Mouse (Mus musculus) stomach, embryonic 16.5 days (tissue): ENCODE measurements around the gene Gmcl1. TPM values are rescaled to one million over a fixed set of nuclear protein-coding genes. Genes with fewer than 3 reads are reported as not detected.

ENCODE experiments used
- ATAC-seq: fragments of 200-750 bp; cut with Nextera tagmentation; 2 replicates; pipeline ENCODE4 v1.8.0; 2017; ENCODE audit warnings: moderate number of reproducible peaks, moderate TSS enrichment; ENCODE audit not compliant: insufficient read depth, low FRiP score
- H3K27ac ChIP-seq: fragments of 300-500 bp; sonication (generic); 2 replicates; pipeline ENCODE4 v1.5.1; 2014; ENCODE audit warnings: low read length
- H3K27me3 ChIP-seq: fragments of 300-500 bp; sonication (generic); 2 replicates; pipeline ENCODE4 v1.6.1; 2014; ENCODE audit warnings: low read length, control low read depth, mixed read lengths; ENCODE audit not compliant: control insufficient read depth, insufficient read depth
- H3K36me3 ChIP-seq: fragments of 300-500 bp; sonication (generic); 2 replicates; pipeline ENCODE4 v1.6.1; 2014; ENCODE audit warnings: low read length; ENCODE audit not compliant: control insufficient read depth, insufficient read depth
- H3K4me1 ChIP-seq: fragments of 300-500 bp; sonication (generic); 2 replicates; pipeline ENCODE4 v1.6.1; 2014; ENCODE audit warnings: low read length, control low read depth, mixed read lengths; ENCODE audit not compliant: control insufficient read depth, insufficient read depth
- H3K4me2 ChIP-seq: fragments of 300-500 bp; sonication (generic); 2 replicates; pipeline ENCODE4 v1.6.1; 2014; ENCODE audit warnings: low read depth, low read length, mixed read lengths
- H3K4me3 ChIP-seq: fragments of 300-500 bp; sonication (generic); replicated peaks from 2 replicates; pipeline ENCODE4 v1.5.1; 2014; ENCODE audit warnings: mild to moderate bottlenecking, low read length
- H3K9ac ChIP-seq: fragments of 300-500 bp; sonication (generic); 2 replicates; pipeline ENCODE4 v1.6.1; 2014; ENCODE audit warnings: low read length
- H3K9me3 ChIP-seq: fragments of 300-500 bp; sonication (generic); replicated peaks from 2 replicates; pipeline ENCODE4 v1.6.1; 2016; ENCODE audit warnings: low read length, control low read depth; ENCODE audit not compliant: control insufficient read depth
- WGBS: fragments of 180-500 bp; shearing (Covaris S2); extraction: QIAGEN DNeasy Blood & Tissue Kit; methylation state at CpG from one replicate; pipeline ENCODE4 v1.1.7; 2014; 5-methylcytosine and 5-hydroxymethylcytosine counted together
- polyA plus RNA-seq: library from polyadenylated mRNA; unstranded; fragments of >200 nt; fragmentation: Nextera tagmentation; extraction: Ambion mirVana; gene quantifications from 2 replicates; pipeline ENCODE4 v1.2.1, GENCODE M21; 2015

The Gmcl1 gene
- polyA plus RNA-seq, 1 experiment from 2014 or later: 20.4 TPM

GRCm38 (mm10) chr6:86670873-86671272 is 62.3 kb downstream of the Gmcl1 start:
- 0 out of 2 replicates have a peak, but pooled peaks cover 4% of the 10 kb centered on the region for H3K36me3 ChIP-seq
- no peaks in the 10 kb centered on the region for H3K9me3 ChIP-seq
- 17% methylated on average over 2 of the region's 2 CpGs for WGBS

GRCm38 (mm10) chr6:86669240-86669727 is 63.9 kb downstream of the Gmcl1 start:
- Histone ChIP-seq H3K27ac (peak overlapping the region; percentile 84), H3K4me1 (peaks cover 20% of the 10 kb centered on the region), H3K4me3 (peak overlapping the region; percentile 91), H3K9me3 (no peaks in the 10 kb centered on the region), H3K9ac (peak overlapping the region; percentile 80), H3K4me2 (peak overlapping the region; percentile 91), H3K27me3 (no peaks in the 10 kb centered on the region), H3K36me3 (0 out of 2 replicates have a peak, but pooled peaks cover 4% of the 10 kb centered on the region)
- ATAC-seq: peak; percentile 100
- WGBS: under 1% methylated on average over 34 of the region's 37 CpGs

More at GRCm38 (mm10) chr6:86670873-86671272, 62.3 kb downstream of the Gmcl1 start:
- H3K4me1 ChIP-seq: peaks cover 20% of the 10 kb centered on the region
- H3K9ac ChIP-seq: no peak overlapping the region
- H3K27me3 ChIP-seq: no peaks in the 10 kb centered on the region
- no peak overlapping the region for H3K4me2 ChIP-seq
- H3K27ac ChIP-seq: peak overlapping the region; percentile 56; the same call in 1 of the 2 replicates
- H3K4me3 ChIP-seq: no peak overlapping the region
- ATAC-seq: no peak

- WGBS: under 1% methylated on average over 58 of the region's 76 CpGs
- 0 out of 2 replicates have a peak, but pooled peaks have one; percentile 0 for ATAC-seq
Measured at GRCm38 (mm10) chr6:86668580-86669239, 64.5 kb downstream of the Gmcl1 start, which contains the start of gene Mxd1. Gene Mxd1, minus strand, starts transcription at chr6:86669161.

GRCm38 (mm10) chr6:86667061-86667460 is 66.1 kb downstream of the Gmcl1 start:
- Histone ChIP-seq H3K27ac (no peak overlapping the region), H3K27me3 (no peaks in the 10 kb centered on the region), H3K36me3 (0 out of 2 replicates have a peak, but pooled peaks cover 3% of the 10 kb centered on the region), H3K4me1 (peaks cover 20% of the 10 kb centered on the region), H3K4me2 (peak overlapping the region; percentile 92; the same call in 1 of the 2 replicates), H3K9me3 (no peaks in the 10 kb centered on the region), H3K9ac (no peak overlapping the region), H3K4me3 (peak overlapping the region; percentile 91; the same call in 1 of the 2 replicates)
- no peak for ATAC-seq
- WGBS: 87% methylated on average over 10 of the region's 10 CpGs

More at GRCm38 (mm10) chr6:86668580-86669239, 64.5 kb downstream of the Gmcl1 start, which contains the start of gene Mxd1:
- Histone ChIP-seq H3K4me1 (peaks cover 20% of the 10 kb centered on the region), H3K36me3 (0 out of 2 replicates have a peak, but pooled peaks cover 2% of the 10 kb centered on the region), H3K4me3 (peak within 1 kb of the TSS; percentile 91), H3K27me3 (no peaks in the 10 kb centered on the region), H3K9ac (peak within 1 kb of the TSS; percentile 93), H3K9me3 (no peaks in the 10 kb centered on the region), H3K4me2 (peak within 1 kb of the TSS; percentile 92), H3K27ac (peak within 1 kb of the TSS; percentile 84)

- H3K4me2 ChIP-seq: no peak overlapping the region
- H3K36me3 ChIP-seq: 0 out of 2 replicates have a peak, but pooled peaks cover 3% of the 10 kb centered on the region
- H3K9ac ChIP-seq: no peak overlapping the region
- H3K4me3 ChIP-seq: no peak overlapping the region
- 76% methylated on average over 17 of the region's 17 CpGs for WGBS
- peaks cover 20% of the 10 kb centered on the region for H3K4me1 ChIP-seq
- ATAC-seq: no peak
- no peak overlapping the region for H3K27ac ChIP-seq
- no peaks in the 10 kb centered on the region for H3K9me3 ChIP-seq
- H3K27me3 ChIP-seq: no peaks in the 10 kb centered on the region
Measured at GRCm38 (mm10) chr6:86665560-86666307, 67.4 kb downstream of the Gmcl1 start.

- Histone ChIP-seq H3K4me1 (peaks cover 18% of the 10 kb centered on the region), H3K27me3 (no peaks in the 10 kb centered on the region), H3K9me3 (no peaks in the 10 kb centered on the region), H3K4me3 (no peak overlapping the region), H3K36me3 (0 out of 2 replicates have a peak, but pooled peaks cover 3% of the 10 kb centered on the region), H3K9ac (no peak overlapping the region), H3K4me2 (no peak overlapping the region), H3K27ac (no peak overlapping the region)
- no peak for ATAC-seq
- 76% methylated on average over 5 of the region's 5 CpGs for WGBS
Measured at GRCm38 (mm10) chr6:86665076-86665475, 68.1 kb downstream of the Gmcl1 start.

GRCm38 (mm10) chr6:86660161-86660877 is 72.9 kb downstream of the Gmcl1 start:
- Histone ChIP-seq H3K9me3 (no peaks in the 10 kb centered on the region), H3K4me1 (no peaks in the 10 kb centered on the region), H3K4me2 (no peak overlapping the region), H3K27ac (no peak overlapping the region), H3K9ac (no peak overlapping the region), H3K27me3 (no peaks in the 10 kb centered on the region), H3K4me3 (no peak overlapping the region), H3K36me3 (peaks cover 6% of the 10 kb centered on the region; the same call in 1 of the 2 replicates)
- 72% methylated on average over 9 of the region's 9 CpGs for WGBS
- no peak for ATAC-seq

- Histone ChIP-seq H3K9me3 (no peaks in the 10 kb centered on the region), H3K27ac (no peak overlapping the region), H3K4me3 (no peak overlapping the region), H3K27me3 (no peaks in the 10 kb centered on the region), H3K4me1 (no peaks in the 10 kb centered on the region), H3K36me3 (peaks cover 6% of the 10 kb centered on the region; the same call in 1 of the 2 replicates), H3K9ac (no peak overlapping the region), H3K4me2 (no peak overlapping the region)
- no peak for ATAC-seq
- 85% methylated on average over 3 of the region's 3 CpGs for WGBS
Measured at GRCm38 (mm10) chr6:86658501-86658900, 74.7 kb downstream of the Gmcl1 start.
